Mouse (Mus musculus) MEL (cell line): ENCODE data around the gene Ldoc1. TPM values are rescaled to one million over a fixed set of nuclear protein-coding genes. Genes with fewer than 3 reads are reported as not detected.

Experiments
- DNase-seq: peaks from one replicate; pipeline ENCODE4 v3.0.0; 2011; ENCODE audit warnings: low read depth, low spot score
- H3K27ac ChIP-seq: 2 replicates; pipeline ENCODE4 v1.5.1; 2012; ENCODE audit warnings: low read depth, mild to moderate bottlenecking, control low read depth, low read length, moderate library complexity; ENCODE audit not compliant: control insufficient read depth
- H3K27me3 ChIP-seq, 2 experiments: fragments of 150-350 bp in 1 of 2; sonication (generic) in 1 of 2; 2 replicates each; pipeline ENCODE4 v1.6.1; 2012; ENCODE audit warnings: low read length in 2 of 2, mild to moderate bottlenecking in 2 of 2, improper control_type of control experiment in 1 of 2, moderate library complexity in 1 of 2; ENCODE audit not compliant: insufficient read depth in 2 of 2, control insufficient read depth in 1 of 2
- H3K36me3 ChIP-seq, 2 experiments: 2 replicates each; pipeline ENCODE4 v1.6.1; 2012 to 2014; ENCODE audit warnings: low read length in 2 of 2, improper control_type of control experiment in 1 of 2, inconsistent platforms in 1 of 2, mild to moderate bottlenecking in 1 of 2; ENCODE audit not compliant: insufficient read depth in 2 of 2, control insufficient read depth in 1 of 2
- H3K4me1 ChIP-seq, 2 experiments: fragments of 150-350 bp in 1 of 2; sonication (generic) in 1 of 2; 2 replicates each; pipeline ENCODE4 v1.6.1; 2012; ENCODE audit warnings: low read length in 2 of 2, improper control_type of control experiment in 1 of 2, mild to moderate bottlenecking in 1 of 2; ENCODE audit not compliant: insufficient read depth in 2 of 2, control insufficient read depth in 1 of 2
- H3K4me3 ChIP-seq, 2 experiments: fragments of 150-350 bp in 1 of 2; sonication (generic) in 1 of 2; 2 replicates each; pipeline ENCODE4 v1.5.1; 2012; ENCODE audit warnings: low read depth in 2 of 2, low read length in 2 of 2, mild to moderate bottlenecking in 2 of 2, moderate library complexity in 2 of 2, control low read depth in 1 of 2, improper control_type of control experiment in 1 of 2; ENCODE audit not compliant: control insufficient read depth in 1 of 2, insufficient read depth in 1 of 2
- H3K79me2 ChIP-seq: 2 replicates; pipeline ENCODE4 v1.6.1; 2012; ENCODE audit warnings: mild to moderate bottlenecking, low read length, moderate library complexity; ENCODE audit not compliant: control insufficient read depth, poor library complexity, insufficient read depth
- H3K9ac ChIP-seq: 2 replicates; pipeline ENCODE4 v1.6.1; 2012; ENCODE audit warnings: low read depth, mild to moderate bottlenecking, control low read depth, low read length, moderate library complexity; ENCODE audit not compliant: control insufficient read depth, poor library complexity, severe bottlenecking
- H3K9me3 ChIP-seq: fragments of 150-350 bp; sonication (generic); replicated peaks from 2 replicates; pipeline ENCODE4 v1.6.1; 2012; ENCODE audit warnings: mild to moderate bottlenecking, low read length, improper control_type of control experiment, moderate library complexity; ENCODE audit not compliant: insufficient read depth
- CHD1 ChIP-seq: IDR thresholded peaks from 2 replicates; pipeline ENCODE4 v1.6.1; 2012; ENCODE audit warnings: low read depth, mild to moderate bottlenecking, inconsistent platforms, low read length, improper control_type of control experiment
- CHD2 ChIP-seq: IDR thresholded peaks from 2 replicates; pipeline ENCODE4 v1.6.1; 2011; ENCODE audit warnings: low read length, improper control_type of control experiment
- ETS1 ChIP-seq: IDR thresholded peaks from 2 replicates; pipeline ENCODE4 v1.6.1; 2012; ENCODE audit warnings: low read depth, mild to moderate bottlenecking, inconsistent platforms, low read length, improper control_type of control experiment, moderate library complexity
- GATA1 ChIP-seq: IDR thresholded peaks from 2 replicates; pipeline ENCODE4 v1.6.1; 2011; ENCODE audit warnings: low read depth, low read length, improper control_type of control experiment
- HCFC1 ChIP-seq: IDR thresholded peaks from 2 replicates; pipeline ENCODE4 v1.6.1; 2012; ENCODE audit warnings: low read depth, mild to moderate bottlenecking, inconsistent platforms, low read length, improper control_type of control experiment, moderate library complexity
- JUND ChIP-seq: IDR thresholded peaks from 2 replicates; pipeline ENCODE4 v1.6.1; 2011; ENCODE audit warnings: low read depth, mild to moderate bottlenecking, improper control_type of control experiment, low read length
- MAFK ChIP-seq: IDR thresholded peaks from 2 replicates; pipeline ENCODE4 v1.6.1; 2011; ENCODE audit warnings: low read depth, mild to moderate bottlenecking, low read length, improper control_type of control experiment, borderline replicate concordance
- MAX ChIP-seq: IDR thresholded peaks from 2 replicates; pipeline ENCODE4 v1.6.1; 2011; ENCODE audit warnings: low read length, improper control_type of control experiment
- MAZ ChIP-seq: IDR thresholded peaks from 2 replicates; pipeline ENCODE4 v1.6.1; 2012; ENCODE audit warnings: low read depth, mild to moderate bottlenecking, inconsistent platforms, low read length, improper control_type of control experiment
- POLR2AphosphoS2 ChIP-seq: IDR thresholded peaks from 2 replicates; pipeline ENCODE4 v1.6.1; 2011; ENCODE audit warnings: low read length, improper control_type of control experiment
- POLR2AphosphoS5 ChIP-seq: IDR thresholded peaks from 2 replicates; pipeline ENCODE4 v1.6.1; 2012; ENCODE audit warnings: low read depth, borderline replicate concordance, mild to moderate bottlenecking, inconsistent platforms, low read length, moderate library complexity, mixed read lengths
- RAD21 ChIP-seq: IDR thresholded peaks from 2 replicates; pipeline ENCODE4 v1.6.1; 2011; ENCODE audit warnings: mild to moderate bottlenecking, low read depth, low read length, improper control_type of control experiment
- RCOR1 ChIP-seq: IDR thresholded peaks from 2 replicates; pipeline ENCODE4 v1.6.1; 2012; ENCODE audit warnings: low read depth, mild to moderate bottlenecking, inconsistent platforms, low read length, improper control_type of control experiment
- SMC3 ChIP-seq: IDR thresholded peaks from 2 replicates; pipeline ENCODE4 v1.6.1; 2011; ENCODE audit warnings: low read depth, low read length, improper control_type of control experiment
- TAL1 ChIP-seq: IDR thresholded peaks from 2 replicates; pipeline ENCODE4 v1.6.1; 2012; ENCODE audit warnings: mild to moderate bottlenecking, inconsistent platforms, low read length, moderate library complexity, mixed read lengths
- TBP ChIP-seq: IDR thresholded peaks from 2 replicates; pipeline ENCODE4 v1.8.0; 2011; ENCODE audit warnings: low read depth, low read length, improper control_type of control experiment
- ZC3H11A ChIP-seq: IDR thresholded peaks from 2 replicates; pipeline ENCODE4 v1.6.1; 2012; ENCODE audit warnings: low read depth, mild to moderate bottlenecking, inconsistent platforms, low read length, improper control_type of control experiment
- ZMIZ1 ChIP-seq: IDR thresholded peaks from 2 replicates; pipeline ENCODE4 v1.6.1; 2012; ENCODE audit warnings: low read depth, mild to moderate bottlenecking, inconsistent platforms, low read length, improper control_type of control experiment, moderate library complexity
- polyA plus RNA-seq, 2 experiments: library from polyadenylated mRNA; stranded (reverse) in 1 of 2; unstranded in 1 of 2; fragments of >175 nt in 1 of 2; fragments of >200 nt in 1 of 2; gene quantifications; 2 replicates each; pipeline versions ENCODE4 v1.2.1 to v1.2.4; 2012; ENCODE audit warnings: low replicate concordance in 2 of 2, low read depth in 1 of 2; ENCODE audit not compliant: insufficient read length in 2 of 2, insufficient read depth in 1 of 2, missing spikeins in 1 of 2
- total RNA-seq: library from RNA; depleted of rRNA; stranded (reverse); fragments of 300-350 nt; gene quantifications from 2 replicates; pipeline ENCODE4 v1.2.3, GENCODE M21; 2012

Ldoc1 gene
- total and polyA plus RNA-seq, 3 experiments, result not detected

DNA sequence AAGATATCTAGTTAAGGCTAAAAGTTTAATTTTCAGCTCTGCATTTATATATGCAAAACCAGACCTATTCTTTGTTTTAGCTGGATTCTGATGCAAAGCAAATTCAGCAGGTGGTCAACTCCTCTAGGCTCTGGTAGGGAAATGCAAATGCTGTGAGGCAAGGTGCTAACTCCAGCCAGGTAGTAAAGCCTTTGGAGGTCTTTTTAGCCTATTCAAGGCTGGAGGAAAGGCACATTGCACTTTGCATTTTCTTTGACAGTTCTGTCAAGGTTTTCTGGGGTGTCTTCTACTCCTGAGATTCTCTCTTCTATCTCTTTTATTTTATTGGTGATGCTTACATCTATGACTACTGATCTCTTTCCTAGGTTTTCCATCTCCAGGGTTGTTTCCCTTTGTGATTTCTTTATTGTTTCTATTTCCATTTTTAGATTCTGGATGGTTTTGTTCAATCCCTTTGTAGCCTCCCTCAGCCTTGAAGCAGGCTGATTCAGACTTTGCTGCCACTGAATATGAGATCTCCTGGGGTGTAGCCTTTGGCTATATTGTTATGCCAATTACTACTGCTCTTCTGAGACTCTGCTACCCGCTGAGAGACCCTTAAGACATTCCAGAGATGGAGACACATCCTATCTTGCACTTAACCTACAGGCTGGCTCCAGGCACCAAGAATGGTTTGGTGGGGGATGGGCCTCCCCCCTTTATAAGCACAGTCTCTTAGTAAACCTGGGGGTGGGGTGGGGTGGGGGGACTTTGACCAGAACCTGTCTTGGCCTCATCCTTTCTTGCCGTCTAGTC, 18.4 kb downstream of the Ldoc1 start:
- Histone ChIP-seq H3K9me3 (no peaks in the 10 kb centered on the region), H3K27ac (no peak overlapping the region), H3K27me3 (no peaks in the 10 kb centered on the region), H3K4me3 (no peak overlapping the region), H3K4me1 (peaks cover 0 to under 1% of the 10 kb centered on the region in 2 experiments; a peak in 1 of 4 replicates), H3K79me2 (no peaks in the 10 kb centered on the region), H3K36me3 (no peaks in the 10 kb centered on the region), H3K9ac (no peak overlapping the region)
- no peak for DNase-seq
- TF ChIP-seq ETS1, result no peak
- no peak for TF ChIP-seq RAD21
- TF ChIP-seq JUND, result no peak
- no peak for TF ChIP-seq TAL1
- TF ChIP-seq ZMIZ1, result no peak
- no peak for TF ChIP-seq GATA1
- no peak for TF ChIP-seq CHD2
- TF ChIP-seq SMC3, result no peak
- no peak for TF ChIP-seq HCFC1
- no peak for TF ChIP-seq CHD1
- TF ChIP-seq ZC3H11A, result no peak
- no peak for TF ChIP-seq RCOR1
- no peak for TF ChIP-seq POLR2AphosphoS5
- TF ChIP-seq MAX, result no peak
- TF ChIP-seq POLR2AphosphoS2, result no peak
- TF ChIP-seq TBP, result no peak
- no peak for TF ChIP-seq MAZ
- TF ChIP-seq MAFK, result no peak
